Mouse (Mus musculus): ENCODE measurements around the gene Zfp108. TPM values are rescaled to one million over a fixed set of nuclear protein-coding genes. Genes with fewer than 3 reads are reported as not detected.

The Zfp108 gene
- total and polyA plus RNA-seq, 2 experiments from 2014 or later: 3.4 to 5.5 TPM

- DNase-seq (ENCODE audit: low spot score): peak; percentile 75
- TF ChIP-seq CTCF (IDR thresholded peaks at IDR 0.05): no peak
- H3K9ac ChIP-seq (replicated peaks; ENCODE audit: low read length, poor library complexity, severe bottlenecking): peak within 1 kb of the TSS; percentile 24; the same call in 1 of the 2 replicates
- 1% methylated on average over 13 of the region's 13 CpGs for WGBS
- H3K27me3 ChIP-seq (ENCODE audit: insufficient read depth, low read length): no peaks in the 10 kb centered on the region
- ATAC-seq (ENCODE audit: low FRiP score): no peak
- H3K9me3 ChIP-seq (ENCODE audit: low read length): no peaks in the 10 kb centered on the region
- H3K4me3 ChIP-seq (ENCODE audit: low read depth, low read length): no peak within 1 kb of the TSS
- H3K36me3 ChIP-seq (ENCODE audit: insufficient read depth, low read length): peaks cover 27% of the 10 kb centered on the region
- H3K27ac ChIP-seq (ENCODE audit: low read depth, low read length): no peak within 1 kb of the TSS
- no peaks in the 10 kb centered on the region for H3K4me1 ChIP-seq (ENCODE audit: insufficient read depth, low read length)
- peak within 1 kb of the TSS; percentile 79 for H3K4me2 ChIP-seq (ENCODE audit: low read depth, low read length, poor library complexity, severe bottlenecking)
These were observed 46.2 kb downstream of the Zfp108 start, which contains the start of gene Zfp61 for GRCm38 (mm10) chr7:24300771-24301282. Zfp61 (minus strand) TSS chr7:24301232.

Other genes starting within 250 kb of the Zfp108 start
- gene Vmn1r183, start 201.5 kb upstream of the Zfp108 start, total RNA-seq (2014; rRNA removed): not detected in 2 replicates
- gene Vmn1r183, start 201.5 kb upstream of the Zfp108 start, polyA plus RNA-seq (2015; fragmentation: Nextera tagmentation; extraction: Ambion mirVana): not detected in 2 replicates
- 32.7 and 41.2 TPM in 2 replicates for gene Zfp180, start 172.9 kb upstream of the Zfp108 start, total RNA-seq (2014; rRNA removed)
- gene Zfp180, start 172.9 kb upstream of the Zfp108 start, polyA plus RNA-seq (2015; fragmentation: Nextera tagmentation; extraction: Ambion mirVana): 24.8 and 25.1 TPM in 2 replicates
- 6.9 and 10.0 TPM in 2 replicates for gene Zfp112, start 142.5 kb upstream of the Zfp108 start, total RNA-seq (2014; rRNA removed)
- 4.2 and 4.3 TPM in 2 replicates for gene Zfp112, start 142.5 kb upstream of the Zfp108 start, polyA plus RNA-seq (2015; fragmentation: Nextera tagmentation; extraction: Ambion mirVana)
- 28.0 and 29.9 TPM in 2 replicates for gene Zfp235, start 120.6 kb upstream of the Zfp108 start, total RNA-seq (2014; rRNA removed)
- gene Zfp235, start 120.6 kb upstream of the Zfp108 start, polyA plus RNA-seq (2015; fragmentation: Nextera tagmentation; extraction: Ambion mirVana): 20.4 and 22.8 TPM in 2 replicates
- gene Zfp114, start 79.7 kb upstream of the Zfp108 start, total RNA-seq (2014; rRNA removed): 4.1 and 5.3 TPM in 2 replicates
- 2.1 and 2.4 TPM in 2 replicates for gene Zfp114, start 79.7 kb upstream of the Zfp108 start, polyA plus RNA-seq (2015; fragmentation: Nextera tagmentation; extraction: Ambion mirVana)
- gene Zfp111, start 43.4 kb upstream of the Zfp108 start, total RNA-seq (2014; rRNA removed): 6.2 and 6.7 TPM in 2 replicates
- 2.5 and 2.6 TPM in 2 replicates for gene Zfp111, start 43.4 kb upstream of the Zfp108 start, polyA plus RNA-seq (2015; fragmentation: Nextera tagmentation; extraction: Ambion mirVana)
- gene Zfp109, start 17.2 kb upstream of the Zfp108 start, total RNA-seq (2014; rRNA removed): 5.4 and 5.5 TPM in 2 replicates
- 2.5 TPM in 2 replicates for gene Zfp109, start 17.2 kb upstream of the Zfp108 start, polyA plus RNA-seq (2015; fragmentation: Nextera tagmentation; extraction: Ambion mirVana)
- gene Zfp93, start 15.6 kb downstream of the Zfp108 start, total RNA-seq (2014; rRNA removed): 7.4 and 11.1 TPM in 2 replicates
- 2.2 and 2.7 TPM in 2 replicates for gene Zfp93, start 15.6 kb downstream of the Zfp108 start, polyA plus RNA-seq (2015; fragmentation: Nextera tagmentation; extraction: Ambion mirVana)
- gene Zfp61, start 46.4 kb downstream of the Zfp108 start, total RNA-seq (2014; rRNA removed): 18.3 and 30.9 TPM in 2 replicates
- gene Zfp61, start 46.4 kb downstream of the Zfp108 start, polyA plus RNA-seq (2015; fragmentation: Nextera tagmentation; extraction: Ambion mirVana): 30.3 and 32.4 TPM in 2 replicates
- 13.3 and 25.0 TPM in 2 replicates for gene Zfp94, start 61.9 kb downstream of the Zfp108 start, total RNA-seq (2014; rRNA removed)
- gene Zfp94, start 61.9 kb downstream of the Zfp108 start, polyA plus RNA-seq (2015; fragmentation: Nextera tagmentation; extraction: Ambion mirVana): 17.4 and 22.9 TPM in 2 replicates
- gene Tescl, start 79.1 kb downstream of the Zfp108 start, total RNA-seq (2014; rRNA removed): not detected in 2 replicates
- 0.19 TPM in 1 of 2 replicates, not detected in the other for gene Tescl, start 79.1 kb downstream of the Zfp108 start, polyA plus RNA-seq (2015; fragmentation: Nextera tagmentation; extraction: Ambion mirVana)
- 0.44 TPM in 1 of 2 replicates, not detected in the other for gene Lypd5, start 94.4 kb downstream of the Zfp108 start, total RNA-seq (2014; rRNA removed)
- gene Lypd5, start 94.4 kb downstream of the Zfp108 start, polyA plus RNA-seq (2015; fragmentation: Nextera tagmentation; extraction: Ambion mirVana): not detected in 2 replicates
- 0.27 and 2.5 TPM in 2 replicates for gene Kcnn4, start 115.5 kb downstream of the Zfp108 start, total RNA-seq (2014; rRNA removed)
- 0.81 and 1.1 TPM in 2 replicates for gene Kcnn4, start 115.5 kb downstream of the Zfp108 start, polyA plus RNA-seq (2015; fragmentation: Nextera tagmentation; extraction: Ambion mirVana)
- 34.2 and 50.0 TPM in 2 replicates for gene Smg9, start 144.8 kb downstream of the Zfp108 start, total RNA-seq (2014; rRNA removed)
- gene Smg9, start 144.8 kb downstream of the Zfp108 start, polyA plus RNA-seq (2015; fragmentation: Nextera tagmentation; extraction: Ambion mirVana): 28.7 and 30.1 TPM in 2 replicates
- gene Irgc1, start 197.5 kb downstream of the Zfp108 start, total RNA-seq (2014; rRNA removed): not detected in 2 replicates
- gene Irgc1, start 197.5 kb downstream of the Zfp108 start, polyA plus RNA-seq (2015; fragmentation: Nextera tagmentation; extraction: Ambion mirVana): not detected in 2 replicates
- gene Plaur, start 207.7 kb downstream of the Zfp108 start, total RNA-seq (2014; rRNA removed): 1.4 and 3.7 TPM in 2 replicates
- gene Plaur, start 207.7 kb downstream of the Zfp108 start, polyA plus RNA-seq (2015; fragmentation: Nextera tagmentation; extraction: Ambion mirVana): 0.93 and 1.1 TPM in 2 replicates
- gene Cadm4, start 227.2 kb downstream of the Zfp108 start, total RNA-seq (2014; rRNA removed): 342 and 354 TPM in 2 replicates
- 82.0 and 88.1 TPM in 2 replicates for gene Cadm4, start 227.2 kb downstream of the Zfp108 start, polyA plus RNA-seq (2015; fragmentation: Nextera tagmentation; extraction: Ambion mirVana)